Mouse (Mus musculus): ENCODE measurements around the gene Thbs2. TPM values are rescaled to one million over a fixed set of nuclear protein-coding genes. Genes with fewer than 3 reads are reported as not detected.

The Thbs2 gene
- total and polyA plus RNA-seq, 3 experiments = 0.03 TPM; not detected in 2

DNA sequence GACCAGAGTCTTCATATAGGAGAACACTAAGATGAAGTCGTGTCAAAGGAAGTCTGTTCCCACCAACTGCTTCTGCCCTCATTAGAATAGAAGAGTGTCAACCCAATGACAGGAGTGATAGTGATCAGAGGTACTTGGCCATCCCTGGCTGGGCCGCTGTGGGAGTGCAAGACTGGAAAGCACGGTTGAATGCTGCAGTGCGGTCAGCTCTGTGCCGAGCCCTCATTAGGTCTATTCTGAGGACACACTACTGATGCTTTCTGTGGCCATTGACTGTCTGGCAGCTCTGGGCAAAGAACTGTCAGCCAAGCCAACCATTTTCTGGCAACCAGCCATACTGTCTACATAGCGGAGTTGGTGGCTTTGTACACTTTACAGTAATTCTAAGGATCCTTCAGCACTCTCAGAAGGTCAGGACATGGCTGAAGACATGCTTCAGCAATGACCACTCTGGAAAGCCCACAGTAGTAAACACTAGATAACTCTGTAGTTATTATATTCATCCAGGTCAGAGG is 2.3 kb upstream of the Thbs2 start:
- no peak overlapping the region for H3K4me2 ChIP-seq (ENCODE audit: insufficient read depth, low read depth, poor library complexity, severe bottlenecking)
- no peak for DNase-seq (ENCODE audit: extremely low read depth)
- in situ Hi-C loops (cut with MboI; ENCODE audit: low pct_ligation_motif_present, low pct_unique_long_range_greater_than_20kb, low sequenced_read_pairs) (no loop called here), dilution Hi-C loops (cut with MboI; ENCODE audit: extremely low pct_ligation_motif_present, extremely low pct_unique_long_range_greater_than_20kb, low sequenced_read_pairs) (no loop called here)
- no peaks in the 10 kb centered on the region for H3K79me2 ChIP-seq (replicated peaks; ENCODE audit: control insufficient read depth, extremely low read depth, insufficient read depth, poor library complexity, severe bottlenecking)
- no peak overlapping the region for H3K4me3 ChIP-seq (replicated peaks in 1 of 3; ENCODE audit: low read depth in 2 of 3, low read length in 2 of 3, poor library complexity in 1 of 3)
- H3K36me3 ChIP-seq (replicated peaks in 1 of 2; ENCODE audit: control insufficient read depth in 1 of 2, insufficient read depth in 1 of 2, low read length in 1 of 2) = no peaks in the 10 kb centered on the region
- no peaks in the 10 kb centered on the region for H3K27me3 ChIP-seq (replicated peaks)
- peaks cover 0 to 10% of the 10 kb centered on the region in 2 experiments; a peak in 2 of 4 replicates for H3K4me1 ChIP-seq (ENCODE audit: control insufficient read depth in 1 of 2, insufficient read depth in 2 of 2)
- no peak overlapping the region for H3K27ac ChIP-seq (ENCODE audit: insufficient read depth, low read depth)
- H3K9ac ChIP-seq (ENCODE audit: insufficient read depth, low read depth) = no peak overlapping the region
- H3K9me3 ChIP-seq (replicated peaks; ENCODE audit: low read length) = no peaks in the 10 kb centered on the region
- TF ChIP-seq MAZ (IDR thresholded peaks at IDR 0.05; ENCODE audit: low read depth, low read length) (no peak), MXI1 (IDR thresholded peaks at IDR 0.05; ENCODE audit: low read depth, low read length) (no peak), MAX (IDR thresholded peaks at IDR 0.05; ENCODE audit: low read length) (no peak), HCFC1 (IDR thresholded peaks at IDR 0.05; ENCODE audit: low read depth, low read length) (no peak), KAT2A (IDR thresholded peaks at IDR 0.05; ENCODE audit: insufficient replicate concordance, low read length) (no peak), ETS1 (conservative IDR thresholded peaks at IDR 0.05; ENCODE audit: low read depth, low read length) (no peak), USF1 (IDR thresholded peaks at IDR 0.05; ENCODE audit: low read depth, low read length) (no peak), RCOR1 (conservative IDR thresholded peaks at IDR 0.05; ENCODE audit: low read depth, low read length) (no peak), UBTF (IDR thresholded peaks at IDR 0.05; ENCODE audit: low read depth, low read length) (no peak)

DNA sequence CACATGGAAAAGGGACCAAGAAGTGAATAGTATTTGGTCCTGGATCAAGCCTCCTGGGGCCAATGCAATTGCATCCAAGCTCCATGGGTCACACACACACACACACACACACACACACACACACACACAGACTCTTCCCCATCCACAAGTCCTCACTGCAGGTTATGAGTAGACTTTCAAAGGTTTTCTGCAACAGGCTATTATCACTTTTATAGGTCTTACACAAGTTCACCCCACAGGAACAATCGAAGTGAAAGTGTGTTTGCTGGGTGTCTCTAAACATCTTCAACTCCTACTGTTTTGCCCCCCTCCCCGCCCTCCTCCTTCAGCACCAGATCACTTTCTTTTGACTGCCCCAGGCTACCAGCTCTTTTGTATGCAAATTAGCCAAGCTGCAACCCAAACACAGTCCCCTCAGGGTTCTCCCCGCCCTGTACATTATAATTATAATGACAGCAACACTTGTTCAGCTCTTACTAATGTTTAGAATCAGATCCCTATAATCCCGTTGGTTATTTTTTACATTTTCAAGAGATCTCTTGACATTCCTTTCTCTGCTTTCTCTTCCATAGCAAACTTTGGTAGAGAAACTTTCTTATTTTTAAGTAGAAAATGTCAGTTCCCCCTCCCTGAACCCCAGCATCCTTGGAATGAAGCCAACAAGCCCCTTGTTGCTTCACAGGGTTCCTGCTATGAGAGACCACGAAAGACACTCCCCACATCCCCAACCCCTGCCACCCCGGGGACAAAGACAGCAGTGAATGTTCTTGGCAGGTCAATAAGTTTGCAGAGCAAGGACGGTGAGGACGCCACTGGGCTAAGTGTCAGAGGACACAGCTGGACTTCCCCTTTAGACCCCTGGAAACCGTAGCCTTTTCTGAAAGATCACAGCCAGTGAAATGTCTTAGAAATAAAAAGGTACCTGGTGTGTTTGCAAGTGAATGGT is 714 bp downstream of the Thbs2 start:
- dilution Hi-C loops (cut with MboI; ENCODE audit: extremely low pct_ligation_motif_present, extremely low pct_unique_long_range_greater_than_20kb, low sequenced_read_pairs) = no loop called here

More for the DNA sequence above, 714 bp downstream of the Thbs2 start:
- in situ Hi-C loops (cut with MboI; ENCODE audit: low pct_ligation_motif_present, low pct_unique_long_range_greater_than_20kb, low sequenced_read_pairs) = no loop called here
- Histone ChIP-seq H3K79me2 (replicated peaks; ENCODE audit: control insufficient read depth, extremely low read depth, insufficient read depth, poor library complexity, severe bottlenecking) (no peaks in the 10 kb centered on the region), H3K27me3 (replicated peaks) (no peaks in the 10 kb centered on the region), H3K9ac (ENCODE audit: insufficient read depth, low read depth) (no peak overlapping the region), H3K4me1 (ENCODE audit: control insufficient read depth in 1 of 2, insufficient read depth in 2 of 2) (peaks cover 0 to 10% of the 10 kb centered on the region in 2 experiments; a peak in 2 of 4 replicates), H3K4me2 (ENCODE audit: insufficient read depth, low read depth, poor library complexity, severe bottlenecking) (peak overlapping the region; percentile 29; the same call in 1 of the 2 replicates), H3K27ac (ENCODE audit: insufficient read depth, low read depth) (no peak overlapping the region), H3K9me3 (replicated peaks; ENCODE audit: low read length) (no peaks in the 10 kb centered on the region), H3K4me3 (replicated peaks in 1 of 3; ENCODE audit: low read depth in 2 of 3, low read length in 2 of 3, poor library complexity in 1 of 3) (no peak overlapping the region), H3K36me3 (replicated peaks in 1 of 2; ENCODE audit: control insufficient read depth in 1 of 2, insufficient read depth in 1 of 2, low read length in 1 of 2) (no peaks in the 10 kb centered on the region)
- peak; percentile 20 for DNase-seq (ENCODE audit: extremely low read depth)
- no peak for TF ChIP-seq CHD2 (IDR thresholded peaks at IDR 0.05; ENCODE audit: low read length)
- no peak for TF ChIP-seq PAX5 (IDR thresholded peaks at IDR 0.05; ENCODE audit: low read length)
- no peak for TF ChIP-seq USF1 (IDR thresholded peaks at IDR 0.05; ENCODE audit: low read depth, low read length)
- no peak for TF ChIP-seq NELFE (IDR thresholded peaks at IDR 0.05; ENCODE audit: low read depth, low read length)
- no peak for TF ChIP-seq CTCF (conservative IDR thresholded peaks at IDR 0.05 in 1 of 2, IDR thresholded peaks at IDR 0.05 in 1 of 2; ENCODE audit: low read depth in 2 of 2, low read length in 2 of 2)
- TF ChIP-seq ETS1 (conservative IDR thresholded peaks at IDR 0.05; ENCODE audit: low read depth, low read length) = no peak
- no peak for TF ChIP-seq BHLHE40 (IDR thresholded peaks at IDR 0.05; ENCODE audit: low read depth, low read length)
- no peak for TF ChIP-seq MXI1 (IDR thresholded peaks at IDR 0.05; ENCODE audit: low read depth, low read length)
- no peak for TF ChIP-seq GABPA (IDR thresholded peaks at IDR 0.05; ENCODE audit: insufficient replicate concordance, low read depth, low read length)
- no peak for TF ChIP-seq JUND (conservative IDR thresholded peaks at IDR 0.05; ENCODE audit: low read depth, low read length)
- no peak for TF ChIP-seq UBTF (IDR thresholded peaks at IDR 0.05; ENCODE audit: low read depth, low read length)
- no peak for TF ChIP-seq JUN (IDR thresholded peaks at IDR 0.05; ENCODE audit: insufficient read depth, low read depth, low read length)
- no peak for TF ChIP-seq MAFK (IDR thresholded peaks at IDR 0.05; ENCODE audit: insufficient replicate concordance, low read length)
- no peak for TF ChIP-seq E2F4 (IDR thresholded peaks at IDR 0.05; ENCODE audit: insufficient replicate concordance, low read depth, low read length)
- no peak for TF ChIP-seq SMC3 (IDR thresholded peaks at IDR 0.05; ENCODE audit: low read depth, low read length)
- TF ChIP-seq RCOR1 (conservative IDR thresholded peaks at IDR 0.05; ENCODE audit: low read depth, low read length) = no peak
